Mouse (Mus musculus) cerebellum, adult 2 months (tissue): ENCODE data around the gene Nupr1l. TPM values are rescaled to one million over a fixed set of nuclear protein-coding genes. Genes with fewer than 3 reads are reported as not detected.
"Not testable (repeated sequence)": the region's sequence is repeated elsewhere in the genome, so short reads cannot be mapped to it uniquely, and the experiment has no call there.

Experiments used
- DNase-seq, 2 experiments: peaks; one replicate each; pipeline ENCODE4 v3.0.0; 2021
- H3K27ac ChIP-seq: fragments of 200-500 bp; 2 replicates; pipeline ENCODE4 v1.5.1; 2012; ENCODE audit warnings: low read length, control low read depth, inconsistent platforms; ENCODE audit not compliant: insufficient read depth
- H3K27me3 ChIP-seq: fragments of 200-500 bp; 2 replicates; pipeline ENCODE4 v1.6.1; 2012; ENCODE audit warnings: inconsistent platforms, mild to moderate bottlenecking, low read length, moderate library complexity; ENCODE audit not compliant: control insufficient read depth, insufficient read depth
- H3K4me1 ChIP-seq: fragments of 200-500 bp; 2 replicates; pipeline ENCODE4 v1.6.1; 2011; ENCODE audit warnings: low read length; ENCODE audit not compliant: control insufficient read depth, insufficient read depth
- H3K4me3 ChIP-seq: fragments of 200-500 bp; replicated peaks from 2 replicates; pipeline ENCODE3; 2011; ENCODE audit warnings: mild to moderate bottlenecking, low read depth, low read length, control low read depth; ENCODE audit not compliant: insufficient read depth
- CTCF ChIP-seq: fragments of 200-500 bp; IDR thresholded peaks from 2 replicates; pipeline ENCODE4 v1.5.1; 2011; ENCODE audit warnings: low read depth, mild to moderate bottlenecking, control low read depth, low read length, moderate library complexity, borderline replicate concordance; ENCODE audit not compliant: insufficient read depth
- POLR2A ChIP-seq: fragments of 200-500 bp; IDR thresholded peaks from 2 replicates; pipeline ENCODE4 v1.6.1; 2011; ENCODE audit warnings: low read length, control low read depth, borderline replicate concordance; ENCODE audit not compliant: insufficient read depth
- WGBS: fragments of 180-500 bp; shearing (Covaris S2); methylation state at CpG from one replicate; pipeline ENCODE4 v1.1.7; 2018; 5-methylcytosine and 5-hydroxymethylcytosine counted together
- polyA plus RNA-seq: library from polyadenylated mRNA; depleted of rRNA; stranded (reverse); fragments of >200 nt; gene quantifications from 2 replicates; pipeline ENCODE4 v1.2.3, GENCODE M21; 2012

Nupr1l gene
- polyA plus RNA-seq, 1 experiment = 3.4 TPM

- Histone ChIP-seq H3K4me3 (peak overlapping the region; percentile 83), H3K4me1 (no peaks in the 10 kb centered on the region), H3K27me3 (no peaks in the 10 kb centered on the region), H3K27ac (no peak overlapping the region)
- TF ChIP-seq CTCF = no peak
- DNase-seq = no peak
- WGBS = 4% methylated on average over 9 of the region's 9 CpGs
Observed at GRCm38 (mm10) chr5:129940736-129941494, 32.6 kb downstream of the Nupr1l start.

- Histone ChIP-seq H3K4me3 (peak within 1 kb of the TSS; percentile 83), H3K4me1 (no peaks in the 10 kb centered on the region), H3K27ac (0 out of 2 replicates have a peak within 1 kb of the TSS, but pooled peaks have one; percentile 56), H3K27me3 (no peaks in the 10 kb centered on the region)
- no peak for TF ChIP-seq CTCF
- TF ChIP-seq POLR2A = no peak
- 2% methylated on average over 54 of the region's 59 CpGs for WGBS
- DNase-seq = peak; percentile 98 to 99
Observed at GRCm38 (mm10) chr5:129941495-129942045, 33.2 kb downstream of the Nupr1l start, which contains the start of gene Vkorc1l1. Vkorc1l1 (plus strand) TSS chr5:129941970.

- 1% methylated on average over 51 of the region's 82 CpGs for WGBS
- H3K27ac ChIP-seq = 0 out of 2 replicates have a peak overlapping the region, but pooled peaks have one; percentile 56
- peak; percentile 51 to 57 for DNase-seq
- not testable (repeated sequence) for H3K4me1 ChIP-seq, H3K27me3 ChIP-seq
- peak overlapping the region; percentile 75 for H3K4me3 ChIP-seq
Observed at GRCm38 (mm10) chr5:129942073-129942939, 34.0 kb downstream of the Nupr1l start.

- no peaks in the 10 kb centered on the region for H3K4me1 ChIP-seq
- 94% methylated on average over 1 of the region's 1 CpGs for WGBS
- H3K4me3 ChIP-seq = no peak overlapping the region
- H3K27ac ChIP-seq = no peak overlapping the region
- no peaks in the 10 kb centered on the region for H3K27me3 ChIP-seq
- DNase-seq = no peak
- TF ChIP-seq CTCF (no peak), POLR2A (no peak)
Observed at GRCm38 (mm10) chr5:129943402-129943801, 35.1 kb downstream of the Nupr1l start.

GRCm38 (mm10) chr5:129947528-129948033 is 39.2 kb downstream of the Nupr1l start:
- WGBS = 98% methylated on average over 2 of the region's 2 CpGs
- Histone ChIP-seq H3K4me1 (no peaks in the 10 kb centered on the region), H3K27ac (no peak overlapping the region), H3K4me3 (no peak overlapping the region), H3K27me3 (no peaks in the 10 kb centered on the region)
- TF ChIP-seq CTCF (no peak), POLR2A (no peak)
- DNase-seq = no peak

GRCm38 (mm10) chr5:129952143-129952542 is 43.8 kb downstream of the Nupr1l start:
- WGBS = over 99% methylated on average over 4 of the region's 4 CpGs
- Histone ChIP-seq H3K4me1 (no peaks in the 10 kb centered on the region), H3K27me3 (no peaks in the 10 kb centered on the region), H3K27ac (no peak overlapping the region), H3K4me3 (no peak overlapping the region)
- TF ChIP-seq CTCF = no peak
- TF ChIP-seq POLR2A = no peak
- DNase-seq = no peak

GRCm38 (mm10) chr5:129954473-129955254 is 46.3 kb downstream of the Nupr1l start:
- 51% methylated on average over 5 of the region's 5 CpGs for WGBS
- H3K27me3 ChIP-seq = no peaks in the 10 kb centered on the region
- peak; percentile 49 to 61 for DNase-seq

More at GRCm38 (mm10) chr5:129954473-129955254, 46.3 kb downstream of the Nupr1l start:
- H3K4me1 ChIP-seq = no peaks in the 10 kb centered on the region
- TF ChIP-seq CTCF = no peak
- no peak for TF ChIP-seq POLR2A
- H3K27ac ChIP-seq = no peak overlapping the region
- H3K4me3 ChIP-seq = no peak overlapping the region
